Mouse (Mus musculus): ENCODE results near the gene Ergic1.

Ergic1 gene

DNA sequence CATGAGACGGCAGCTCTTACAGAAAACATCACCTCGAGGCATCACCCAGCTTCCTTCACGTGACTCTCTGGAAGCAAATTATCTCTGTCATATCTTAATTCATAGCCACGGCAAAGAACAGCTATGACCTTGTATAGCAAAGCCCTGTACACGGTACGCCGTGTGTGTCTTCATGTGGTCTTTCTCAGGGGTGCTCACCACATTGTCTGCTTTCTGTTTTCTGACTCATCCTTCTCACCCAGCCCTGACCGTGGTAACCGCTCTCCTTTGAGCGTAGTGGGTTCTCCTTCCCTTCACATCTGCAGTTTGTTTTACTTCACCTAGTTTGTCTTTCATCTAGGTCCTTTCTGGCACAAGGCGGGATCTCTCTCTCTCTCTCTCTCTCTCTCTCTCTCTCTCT, 11.0 kb downstream of the Ergic1 start:
- intact Hi-C loops (cut with DNase I), result loop anchor here (5.0 kb wide), 2 partner anchors 40 to 65 kb away; no protein-coding TSS in a partner anchor

DNA sequence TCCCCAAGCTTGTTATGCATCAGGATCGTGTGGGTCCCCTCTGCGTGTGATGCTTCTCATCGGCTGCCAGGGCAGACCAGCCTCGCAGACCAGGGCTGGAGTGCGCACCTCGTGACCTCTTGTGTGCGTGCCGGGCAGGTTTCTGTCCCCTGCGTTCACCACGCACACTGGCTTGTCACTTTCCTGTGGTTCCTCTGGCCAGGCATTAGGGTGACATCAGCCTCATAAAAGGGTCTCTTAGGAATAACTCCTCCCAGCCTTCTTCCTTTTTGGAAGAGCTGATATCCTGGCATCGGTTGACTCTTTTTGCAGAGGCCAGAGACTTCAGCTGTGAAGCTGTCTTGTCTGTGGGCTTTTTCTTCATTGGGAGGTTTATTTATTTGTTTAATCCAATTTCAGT, 12.8 kb downstream of the Ergic1 start:
- intact Hi-C loops (cut with DNase I), result loop anchor here (5.0 kb wide), 2 partner anchors 42 to 63 kb away; no protein-coding TSS in a partner anchor

- intact Hi-C loops (cut with DNase I), result loop anchor here (5.0 kb wide), 2 partner anchors 42 to 63 kb away; no protein-coding TSS in a partner anchor
Measured at GRCm38 (mm10) chr17:26574701-26575100, 13.4 kb downstream of the Ergic1 start.

DNA sequence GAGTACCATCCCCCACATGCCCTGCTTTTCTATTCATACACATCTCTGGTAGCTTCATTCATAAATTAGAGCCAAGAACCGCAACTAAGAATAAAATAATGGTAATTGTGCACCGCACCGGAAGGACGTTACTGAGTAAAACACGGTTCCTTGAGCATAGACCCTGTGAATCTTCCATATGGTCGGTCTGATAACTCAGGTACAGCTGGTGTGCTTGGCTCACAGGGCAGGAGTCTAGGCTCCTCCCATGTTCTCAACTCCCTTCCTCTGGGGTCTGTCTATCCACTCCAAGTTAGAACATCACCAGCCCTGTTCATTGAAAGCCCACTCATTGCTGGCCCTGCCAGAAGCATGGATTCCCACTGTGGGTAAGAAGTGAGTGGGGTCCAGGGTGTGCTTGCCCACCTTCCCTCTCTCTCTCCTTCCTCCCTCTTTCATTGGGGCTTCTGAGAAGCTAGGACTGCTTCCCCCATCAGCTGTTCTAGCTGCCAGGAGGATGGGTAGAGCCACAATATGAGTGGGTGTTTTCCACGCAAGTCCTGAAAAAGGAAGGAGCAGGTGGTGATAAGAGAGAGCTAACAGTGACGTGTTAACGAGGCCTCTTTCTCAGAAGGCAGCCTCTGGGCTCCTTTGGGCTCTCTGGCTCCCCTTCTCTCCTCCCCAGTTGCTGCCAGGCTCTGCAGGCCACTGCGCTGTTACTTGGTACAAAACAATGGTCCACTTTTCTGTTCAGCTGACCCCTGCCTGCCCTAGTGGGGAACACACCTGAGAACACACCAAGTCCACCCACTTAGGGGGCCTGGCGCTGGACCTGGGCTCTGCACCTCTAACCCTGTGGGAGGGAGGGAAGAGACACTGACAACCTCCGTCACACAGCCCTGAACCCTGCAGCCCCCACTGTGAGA, 14.7 kb downstream of the Ergic1 start:
- intact Hi-C loops (cut with DNase I), result no loop called here

DNA sequence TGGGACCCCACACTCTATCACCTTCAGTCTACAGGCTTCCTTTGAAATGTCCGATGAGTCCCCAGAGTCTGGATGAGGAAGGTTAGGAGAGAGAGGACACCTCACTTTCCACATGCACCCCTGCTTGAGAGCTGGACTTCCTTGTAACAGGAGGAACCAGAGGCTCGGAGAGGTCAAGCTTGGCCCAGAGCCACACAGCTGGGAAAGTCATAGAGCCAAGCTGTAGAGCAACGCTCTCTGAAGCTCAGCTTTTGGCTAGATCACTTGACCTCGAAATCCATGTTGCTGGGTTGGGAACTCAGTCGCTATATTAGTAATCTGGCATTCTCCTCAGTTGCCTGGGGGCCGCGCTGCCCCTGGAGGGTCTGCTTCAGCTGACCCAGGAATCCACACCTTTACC, 15.5 kb downstream of the Ergic1 start:
- intact Hi-C loops (cut with DNase I), result no loop called here

GRCm38 (mm10) chr17:26577309-26577708, 16.0 kb downstream of the Ergic1 start:
- intact Hi-C loops (cut with DNase I), result no loop called here

- intact Hi-C loops (cut with DNase I), result no loop called here
Measured at GRCm38 (mm10) chr17:26578162-26578561, 16.9 kb downstream of the Ergic1 start.

GRCm38 (mm10) chr17:26578771-26579170, 17.5 kb downstream of the Ergic1 start:
- intact Hi-C loops (cut with DNase I), result no loop called here

DNA sequence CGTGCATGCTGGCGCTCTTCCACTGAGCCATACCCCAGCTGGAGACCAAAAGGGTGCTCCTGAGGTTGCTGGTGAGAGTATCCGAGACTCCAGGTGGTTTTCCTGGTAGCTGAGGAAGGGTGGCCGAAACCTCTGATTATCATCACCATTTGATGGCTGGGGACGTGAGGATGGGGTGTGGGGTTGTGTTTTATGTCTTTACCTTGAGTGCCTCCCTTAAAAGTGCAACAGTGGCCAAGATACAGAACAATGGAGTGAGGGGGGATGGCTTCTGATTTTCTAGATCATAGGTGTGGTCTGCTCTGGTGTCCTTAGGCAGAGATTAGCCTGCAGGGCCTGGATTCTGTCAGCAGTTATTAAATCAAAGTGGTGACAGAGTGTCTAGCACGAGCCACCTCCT, 18.1 kb downstream of the Ergic1 start:
- intact Hi-C loops (cut with DNase I), result no loop called here

DNA sequence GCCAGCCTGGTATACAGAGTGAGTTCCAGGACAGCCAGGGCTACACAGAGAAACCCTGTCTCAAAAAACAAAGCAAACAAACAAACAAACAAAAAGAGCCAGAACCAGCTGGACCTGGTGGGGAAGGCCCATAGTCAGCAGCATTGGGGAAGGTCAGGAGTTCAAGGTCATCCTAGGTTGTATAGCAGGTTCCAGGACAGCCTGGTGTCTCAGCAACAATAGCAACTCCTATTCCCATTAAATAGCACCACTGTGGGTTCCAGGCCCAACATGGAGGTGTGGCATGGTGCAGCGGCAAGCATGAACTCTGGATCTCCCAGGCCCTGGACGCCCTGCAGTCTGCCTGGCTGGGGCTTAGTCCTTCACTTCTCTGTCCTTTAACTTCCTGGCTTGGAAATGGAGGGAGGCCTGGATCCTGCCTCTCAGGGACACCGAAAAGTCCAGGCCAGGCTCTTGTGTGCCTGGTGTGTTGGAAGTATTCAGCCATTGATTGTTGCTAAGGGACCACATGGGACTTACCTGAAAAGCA, 19.6 kb downstream of the Ergic1 start:
- intact Hi-C loops (cut with DNase I), result loop anchor here (5.0 kb wide), 1 partner anchor 74 kb away; no protein-coding TSS in a partner anchor

GRCm38 (mm10) chr17:26582297-26582696, 21.0 kb downstream of the Ergic1 start:
- intact Hi-C loops (cut with DNase I), result loop anchor here (5.0 kb wide), 1 partner anchor 75 kb away; no protein-coding TSS in a partner anchor

DNA sequence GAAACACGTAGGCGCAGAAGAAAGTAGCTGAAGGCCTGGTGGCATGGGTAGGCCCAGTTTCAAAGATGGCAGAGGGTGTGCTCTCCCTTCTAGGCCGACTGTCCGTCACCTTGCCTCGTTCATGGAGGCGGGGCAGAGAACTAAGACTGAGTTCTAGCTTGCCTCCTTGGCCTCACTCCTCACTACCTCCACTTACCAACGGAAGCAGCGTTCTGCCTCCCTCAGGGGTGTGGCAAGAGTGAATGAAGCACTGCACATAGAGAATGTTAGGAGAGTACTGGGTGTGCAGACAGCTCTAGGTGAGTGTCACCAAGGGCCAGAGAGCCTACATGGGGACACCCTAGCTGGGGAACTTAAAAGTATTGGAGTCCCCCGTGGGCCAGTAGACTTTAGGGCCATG, 21.8 kb downstream of the Ergic1 start:
- intact Hi-C loops (cut with DNase I), result loop anchor here (5.0 kb wide), 1 partner anchor 76 kb away; no protein-coding TSS in a partner anchor

GRCm38 (mm10) chr17:26583606-26584005, 22.3 kb downstream of the Ergic1 start:
- intact Hi-C loops (cut with DNase I), result loop anchor here (5.0 kb wide), 1 partner anchor 76 kb away; no protein-coding TSS in a partner anchor

- intact Hi-C loops (cut with DNase I), result loop anchor here (5.0 kb wide), 1 partner anchor 77 kb away; no protein-coding TSS in a partner anchor
Measured at GRCm38 (mm10) chr17:26584063-26584462, 22.8 kb downstream of the Ergic1 start.

DNA sequence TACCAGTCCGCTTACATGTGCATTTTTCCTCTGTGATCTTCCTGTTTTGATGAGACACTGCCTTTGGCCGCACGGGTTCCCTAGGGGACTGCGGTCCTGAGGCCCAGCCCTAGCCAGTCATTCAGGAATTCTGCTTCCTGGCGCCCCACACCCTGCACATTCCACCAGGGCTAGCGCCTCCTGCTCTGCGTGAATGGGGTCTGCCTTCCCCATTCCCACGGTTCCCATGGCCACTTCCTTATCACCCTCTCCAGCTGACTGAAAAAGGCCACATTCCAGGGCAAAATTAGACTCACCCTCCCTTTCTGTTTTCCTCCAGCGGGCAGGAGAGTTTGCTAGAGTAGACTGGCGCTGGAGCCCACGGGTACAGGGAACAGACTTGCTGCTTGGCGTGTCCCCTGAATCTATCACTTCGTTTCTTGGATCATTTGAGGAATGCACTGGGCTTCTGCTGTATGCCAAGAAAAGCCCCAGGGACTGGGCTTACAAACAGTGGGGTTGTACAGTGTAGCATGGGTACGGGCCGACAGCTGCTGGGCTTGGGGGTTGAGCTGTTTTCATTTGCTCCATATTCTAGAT, 23.4 kb downstream of the Ergic1 start:
- intact Hi-C loops (cut with DNase I), result loop anchor here (5.0 kb wide), 1 partner anchor 77 kb away; no protein-coding TSS in a partner anchor

GRCm38 (mm10) chr17:26587961-26588487, 26.7 kb downstream of the Ergic1 start:
- intact Hi-C loops (cut with DNase I), result no loop called here

DNA sequence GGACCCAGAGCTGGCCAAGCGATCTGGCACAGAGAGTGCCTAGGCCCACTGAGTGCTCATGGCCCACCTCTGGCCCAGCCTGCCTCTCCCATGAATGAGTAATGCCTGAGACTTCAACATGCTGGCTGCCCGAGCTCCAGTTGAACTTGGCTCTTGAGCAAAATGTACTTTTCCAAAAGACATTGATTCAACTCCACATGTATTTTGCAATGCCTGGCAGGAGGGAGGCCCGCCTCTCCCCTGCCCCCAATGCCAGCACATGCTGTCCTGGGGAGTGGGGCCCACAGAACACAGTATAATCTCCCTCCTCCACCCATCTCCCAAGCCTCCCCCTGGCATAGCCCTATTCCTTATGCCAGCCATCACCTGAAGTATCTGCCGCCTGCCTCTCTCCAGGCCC, 31.2 kb downstream of the Ergic1 start:
- intact Hi-C loops (cut with DNase I), result loop anchor here (5.0 kb wide), 1 partner anchor 45 kb away; no protein-coding TSS in a partner anchor

DNA sequence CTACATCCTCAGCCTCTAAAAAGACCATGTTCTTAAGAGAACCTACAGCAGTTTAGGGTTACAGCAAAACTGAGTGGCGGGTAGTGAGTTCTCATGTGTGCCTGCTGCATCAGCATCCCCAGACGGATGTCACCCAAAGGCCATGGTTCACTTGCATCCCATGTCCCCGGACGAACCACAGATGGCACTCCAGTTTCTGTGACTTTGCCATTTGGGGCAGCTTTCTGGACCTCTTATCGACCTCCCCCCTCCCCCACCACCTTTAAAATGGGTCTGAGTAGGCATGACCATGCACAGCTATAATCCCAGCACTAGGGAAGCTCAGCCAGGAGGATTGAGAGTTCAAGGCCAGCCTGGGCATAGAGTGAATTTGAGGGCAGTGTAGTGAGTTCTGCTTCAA, 31.9 kb downstream of the Ergic1 start:
- intact Hi-C loops (cut with DNase I), result loop anchor here (5.0 kb wide), 1 partner anchor 44 kb away; no protein-coding TSS in a partner anchor

- intact Hi-C loops (cut with DNase I), result loop anchor here (5.0 kb wide), 1 partner anchor 43 kb away; no protein-coding TSS in a partner anchor
Measured at GRCm38 (mm10) chr17:26594171-26594570, 32.9 kb downstream of the Ergic1 start.

- intact Hi-C loops (cut with DNase I), result loop anchor here (5.0 kb wide), 1 partner anchor 42 kb away; no protein-coding TSS in a partner anchor
Measured at GRCm38 (mm10) chr17:26594958-26595357, 33.7 kb downstream of the Ergic1 start.
